Mouse (Mus musculus) activated CD4-positive, CD25-positive, alpha-beta regulatory T cell, adult 4 months (primary cell): Measurements from ENCODE around the gene Plin4. TPM values are rescaled to one million over a fixed set of nuclear protein-coding genes. Genes with fewer than 3 reads are reported as not detected.
"Not testable (repeated sequence)": the region's sequence is repeated elsewhere in the genome, so short reads cannot be mapped to it uniquely, and the experiment has no call there.

Source experiments
- ATAC-seq: one replicate; pipeline ENCODE4 v1.8.0; 2017
- polyA plus RNA-seq, 2 experiments: library from polyadenylated mRNA; unstranded; fragments of 100-300 nt; shearing (Covaris generic); gene quantifications; one replicate each; pipeline ENCODE4 v1.2.1; 2017

The Plin4 gene
- polyA plus RNA-seq, 2 experiments from 2014 or later: 0.15 TPM; not detected in 1

DNA sequence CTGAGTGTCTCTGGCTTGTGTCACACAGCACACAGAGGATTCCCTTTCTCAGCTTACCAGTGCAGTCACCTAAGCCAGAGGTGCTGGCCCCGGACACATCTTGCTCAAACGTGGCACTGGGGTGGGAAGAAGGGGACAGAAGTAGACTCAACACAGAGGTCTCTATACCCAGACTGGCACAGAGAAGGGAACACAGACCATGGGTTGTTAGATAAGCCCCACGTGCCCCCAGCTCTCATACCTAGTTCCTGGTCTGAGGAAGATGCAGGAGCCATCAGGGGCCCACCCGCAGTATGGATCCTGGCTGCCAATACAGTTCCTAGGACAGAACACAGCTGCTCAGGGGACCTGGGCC, 15.7 kb upstream of the Plin4 start:
- no peak for ATAC-seq

DNA sequence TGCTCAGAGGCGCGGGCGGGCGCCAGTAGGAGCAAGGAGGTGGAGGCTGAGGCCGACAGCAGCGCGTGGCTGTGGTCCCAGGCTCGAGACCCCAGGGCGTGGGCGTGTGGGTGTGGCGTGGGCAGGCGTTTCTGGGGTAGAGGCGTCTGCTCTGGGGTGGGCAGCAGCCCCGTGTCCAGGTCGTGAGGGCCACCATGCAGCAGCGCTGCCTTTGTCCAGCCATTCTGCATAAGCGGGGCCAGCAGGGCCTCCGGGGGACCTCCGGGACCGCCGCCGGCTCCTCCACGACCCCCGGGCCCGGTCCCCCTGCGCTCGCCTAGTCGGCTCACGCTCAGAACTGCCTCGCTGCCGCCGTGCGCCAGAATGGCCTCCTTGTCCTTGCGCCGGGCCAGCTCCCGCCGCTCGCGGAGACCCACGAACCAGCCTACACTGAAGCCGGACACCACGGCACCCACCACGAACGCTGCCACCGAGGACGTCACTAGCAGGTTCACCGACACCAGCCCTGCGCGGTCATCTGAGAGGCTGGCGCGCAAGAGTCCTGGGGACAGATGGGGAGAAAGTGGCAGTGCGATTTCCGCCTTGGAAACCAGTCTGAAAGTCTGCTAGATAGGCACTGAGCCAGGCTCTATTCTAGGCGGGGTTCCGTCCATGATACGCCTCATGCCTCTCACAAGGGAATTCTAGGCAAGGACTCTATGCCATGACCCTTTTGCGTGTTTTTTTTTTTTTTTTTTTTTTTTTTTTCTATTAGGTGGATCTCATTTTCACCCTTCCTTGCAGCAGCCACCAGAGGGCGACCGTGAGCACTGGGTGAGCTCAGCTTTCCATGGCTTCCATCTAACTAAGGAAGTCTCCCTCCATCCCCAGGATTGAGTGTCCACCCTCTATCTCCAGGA, 15.0 kb upstream of the Plin4 start:
- ATAC-seq: no peak

DNA sequence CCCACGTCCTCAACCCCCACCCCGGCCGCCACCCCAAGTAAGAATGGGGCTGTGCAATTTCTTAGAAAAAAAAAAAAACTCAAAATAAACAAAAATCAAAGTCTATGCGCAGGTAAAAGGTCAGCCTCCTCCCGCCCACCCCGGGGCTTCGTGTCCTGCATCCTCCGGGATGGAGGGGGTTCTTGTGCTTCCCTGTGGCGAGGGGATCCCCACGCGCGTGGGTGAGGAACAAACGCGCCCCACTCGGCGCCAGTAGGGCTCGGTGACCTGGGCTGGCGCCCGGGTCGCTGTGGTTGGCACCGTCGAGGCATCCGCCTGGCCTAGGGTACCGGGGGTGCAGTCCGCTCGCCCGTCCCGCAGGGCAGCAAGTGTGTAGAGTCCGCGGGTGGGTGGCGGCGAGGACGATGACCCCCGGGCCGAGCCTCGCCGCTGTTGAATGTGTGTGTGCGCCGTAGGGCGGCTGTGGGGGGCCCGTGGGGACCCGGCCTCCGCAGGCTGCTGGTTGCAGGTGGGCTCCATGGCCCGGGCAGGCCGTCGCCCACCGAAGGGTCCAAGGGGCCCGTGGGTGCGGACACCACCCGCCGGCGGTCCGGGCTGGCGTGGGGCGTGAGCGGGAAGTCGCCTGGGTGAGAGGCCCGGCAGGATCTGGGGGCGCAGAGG, 14.2 kb upstream of the Plin4 start:
- ATAC-seq: no peak

DNA sequence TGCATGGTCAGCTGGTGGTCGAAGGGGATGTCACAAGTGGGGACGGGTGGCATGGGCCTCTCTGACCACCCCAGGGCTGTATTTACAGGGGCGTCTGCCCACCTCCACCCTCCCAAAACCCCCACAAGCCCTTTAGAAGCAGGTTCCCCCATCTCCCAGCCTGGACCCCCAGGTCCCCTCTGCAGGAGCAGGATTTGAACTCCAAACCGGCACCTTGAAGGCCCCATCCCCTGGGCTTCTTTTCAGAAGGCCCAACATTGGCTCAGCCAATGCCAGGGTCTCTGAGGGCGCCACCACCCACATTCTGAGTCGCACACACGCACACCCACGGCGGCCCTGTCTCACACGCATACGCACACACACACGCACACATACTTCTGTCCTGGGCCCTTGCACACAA, 13.6 kb upstream of the Plin4 start:
- no peak for ATAC-seq

DNA sequence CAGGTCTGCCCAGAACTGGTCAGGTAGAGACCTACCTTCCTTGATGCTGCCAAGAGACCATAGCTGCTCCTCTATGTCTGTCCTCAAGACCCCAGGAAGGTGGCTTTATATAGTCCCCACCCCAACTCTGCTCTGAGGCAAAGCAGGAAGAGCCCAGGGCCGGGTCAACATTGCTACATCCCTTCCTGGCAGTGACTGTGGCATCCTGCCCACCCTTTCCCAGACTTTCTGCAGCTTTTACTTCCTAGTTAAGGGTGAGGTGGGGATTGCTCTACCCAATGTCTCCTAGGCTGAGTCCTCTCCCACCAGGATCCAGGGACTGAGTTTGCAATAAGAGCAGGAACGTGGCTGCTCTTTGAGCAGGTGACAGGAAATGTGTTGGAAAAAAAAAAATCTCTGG, 12.2 kb upstream of the Plin4 start, which contains the start of gene Lrg1:
Gene Lrg1 (minus strand): TSS at position 176 of the 400 bp plus-strand sequence.
- no peak for ATAC-seq

DNA sequence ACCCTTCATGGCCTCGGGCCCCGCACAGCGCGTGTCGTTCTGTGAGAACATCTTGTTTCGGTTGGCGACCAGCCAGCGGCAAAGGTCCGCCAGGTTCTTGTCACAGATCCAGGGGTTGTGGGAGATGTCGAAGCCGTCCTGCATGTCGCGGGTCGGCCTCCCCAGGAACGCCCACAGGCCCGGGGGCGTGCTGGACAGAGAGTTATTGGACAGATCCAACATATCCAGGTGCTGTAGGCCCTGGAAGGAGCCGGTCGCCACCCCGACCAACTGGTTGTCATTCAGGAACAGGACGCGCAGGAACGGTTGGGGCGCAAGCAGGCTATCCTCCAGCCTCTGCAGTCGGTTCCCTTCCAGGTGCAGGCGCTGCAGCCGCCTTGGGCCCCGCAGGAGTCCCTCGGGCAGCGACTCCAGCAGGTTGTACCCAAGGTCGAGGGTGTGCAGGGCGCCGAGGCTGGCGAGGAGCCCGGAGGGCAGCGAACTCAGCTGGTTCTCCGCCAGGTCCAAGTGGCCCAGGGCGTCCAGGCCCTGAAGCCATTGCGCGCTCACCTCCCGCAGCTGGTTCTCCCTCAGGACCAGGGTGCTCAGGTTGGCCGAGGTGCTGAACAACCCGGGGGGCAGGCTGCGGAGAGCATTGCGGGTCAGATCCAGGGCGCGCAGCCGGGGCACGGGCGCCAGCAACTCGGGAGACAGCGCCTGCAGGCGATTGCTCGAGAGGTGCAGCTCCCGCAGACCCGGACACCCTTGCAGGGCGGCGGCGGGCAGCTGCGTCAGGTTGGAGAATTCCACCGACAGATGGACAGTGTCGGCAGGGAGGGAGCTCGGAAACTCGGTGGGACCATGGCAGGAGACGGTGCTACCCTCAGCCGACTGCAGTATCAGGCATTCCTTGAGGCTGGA, 10.6 kb upstream of the Plin4 start:
- ATAC-seq: no peak

DNA sequence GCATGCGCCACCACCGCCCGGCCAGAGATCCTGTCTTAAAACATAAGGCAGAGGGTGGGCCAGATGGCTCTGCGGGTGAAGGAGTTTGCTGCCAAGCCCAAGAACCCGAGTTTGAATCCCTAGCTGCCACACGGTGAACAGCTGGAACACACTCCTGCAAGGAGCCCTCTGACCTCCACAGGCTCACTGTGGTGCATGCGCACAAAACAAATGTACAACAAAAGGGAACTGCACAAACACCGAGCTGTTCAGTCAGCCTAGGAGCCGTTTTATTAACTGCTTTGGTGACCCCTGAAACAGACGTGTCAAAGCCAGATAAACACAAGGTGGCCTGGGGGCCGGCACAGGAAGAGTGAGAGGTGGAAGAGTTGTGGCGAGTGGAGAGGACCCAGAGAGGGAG, 9.8 kb upstream of the Plin4 start:
- ATAC-seq: no peak

DNA sequence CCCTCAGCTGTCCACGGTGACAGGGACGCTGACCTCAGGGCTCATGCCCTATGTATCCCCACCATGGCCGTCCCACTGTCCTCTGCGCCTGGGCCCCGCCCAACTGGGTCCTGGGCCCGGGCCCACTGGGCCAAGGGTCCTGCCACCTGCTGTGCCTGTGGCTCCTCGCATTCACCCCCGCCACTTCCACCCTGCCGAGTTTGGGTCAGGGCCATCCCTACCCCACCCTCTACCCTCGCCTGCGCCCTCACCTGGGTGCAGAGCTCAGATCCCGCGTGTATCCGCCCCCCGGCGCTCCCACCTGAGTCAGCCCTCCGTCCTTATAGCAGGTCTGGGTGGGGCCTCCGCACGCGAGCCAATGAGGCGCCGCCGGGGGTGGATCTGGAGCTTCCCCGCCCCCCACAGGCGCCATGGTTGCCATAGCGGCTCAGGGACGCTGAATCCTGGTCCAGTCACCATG, 7.7 kb upstream of the Plin4 start, which contains the start of gene Plin5:
Gene Plin5 (minus strand): TSS at position 346 of the 460 bp plus-strand sequence.
- no peak for ATAC-seq

DNA sequence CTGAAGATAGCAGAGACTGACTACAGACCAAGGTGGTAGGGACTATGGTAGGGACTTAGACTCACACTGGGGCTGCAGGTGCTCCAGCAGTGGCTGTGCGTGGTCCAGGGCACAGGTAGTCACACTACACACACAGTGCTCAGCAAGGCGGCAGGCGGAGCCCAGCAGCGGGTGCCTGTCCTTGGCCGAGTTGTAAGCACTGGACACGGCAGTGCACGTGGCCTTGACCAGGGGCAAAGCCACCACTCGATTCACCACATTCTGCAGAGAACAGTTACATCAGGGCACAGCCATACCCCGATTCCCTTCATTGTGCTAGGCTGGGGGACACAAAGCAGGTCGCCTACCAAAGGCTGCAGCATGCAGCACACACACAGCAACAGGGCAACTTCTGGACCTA, 6.6 kb upstream of the Plin4 start:
- no peak for ATAC-seq

DNA sequence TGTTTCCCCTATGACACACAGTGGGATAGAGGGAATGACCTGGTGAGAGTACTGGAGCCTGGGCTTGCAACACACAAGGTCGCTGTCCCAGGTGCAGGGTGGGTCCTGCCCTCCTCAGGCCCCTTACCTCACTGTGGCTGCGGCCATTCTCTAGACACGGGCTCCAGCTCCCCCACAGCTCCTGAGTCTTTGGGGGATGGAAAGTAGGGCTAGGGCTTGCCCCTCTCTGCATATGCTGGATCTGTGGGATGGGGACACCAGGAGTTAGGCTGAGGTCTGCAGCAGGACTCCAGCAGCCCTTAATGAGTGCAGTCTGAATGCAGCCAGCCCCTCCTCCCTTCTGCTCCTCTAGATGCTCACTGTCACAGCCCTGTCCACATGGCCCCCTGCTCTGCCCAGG, 3.1 kb upstream of the Plin4 start:
- no peak for ATAC-seq

DNA sequence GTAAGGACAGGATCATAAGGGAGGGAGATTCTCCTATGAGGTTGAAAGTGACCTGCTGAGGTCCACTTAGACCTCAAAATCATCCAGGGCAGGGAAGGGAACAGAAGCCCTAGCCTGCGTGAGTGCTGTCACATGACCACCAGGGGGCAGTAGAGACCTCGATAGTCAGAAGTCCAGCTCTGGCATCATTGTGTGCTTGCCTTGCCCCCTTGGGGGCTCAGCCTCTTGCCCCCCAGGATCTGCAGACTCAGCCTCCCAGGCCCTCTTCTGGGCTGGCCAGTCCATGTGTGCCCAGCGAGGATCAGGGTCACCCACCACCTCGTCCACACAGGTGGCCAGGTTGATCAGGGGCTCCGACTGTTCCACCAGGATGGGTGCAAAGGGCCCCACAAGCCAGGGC, 2.3 kb upstream of the Plin4 start:
- ATAC-seq: no peak

DNA sequence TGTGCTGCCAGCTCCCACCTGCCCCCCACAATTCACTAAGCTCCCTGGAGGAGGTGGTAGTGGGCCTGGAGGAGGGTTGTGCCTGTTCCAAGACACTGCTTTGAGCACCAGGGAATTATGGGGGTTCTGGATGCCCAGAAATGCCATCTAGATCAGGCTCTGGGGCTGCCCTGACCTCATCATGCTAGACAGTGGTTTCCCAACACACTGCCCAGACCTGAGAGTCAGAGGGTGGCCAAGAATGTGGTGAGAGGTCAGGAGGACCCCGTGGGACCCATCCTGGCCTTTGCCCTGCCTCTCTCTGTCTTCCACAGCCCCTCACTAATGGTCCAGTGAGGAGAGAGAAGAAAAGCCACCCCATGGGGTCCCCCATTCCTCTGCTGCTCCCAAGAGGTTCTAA, 1.4 kb upstream of the Plin4 start:
- no peak for ATAC-seq

DNA sequence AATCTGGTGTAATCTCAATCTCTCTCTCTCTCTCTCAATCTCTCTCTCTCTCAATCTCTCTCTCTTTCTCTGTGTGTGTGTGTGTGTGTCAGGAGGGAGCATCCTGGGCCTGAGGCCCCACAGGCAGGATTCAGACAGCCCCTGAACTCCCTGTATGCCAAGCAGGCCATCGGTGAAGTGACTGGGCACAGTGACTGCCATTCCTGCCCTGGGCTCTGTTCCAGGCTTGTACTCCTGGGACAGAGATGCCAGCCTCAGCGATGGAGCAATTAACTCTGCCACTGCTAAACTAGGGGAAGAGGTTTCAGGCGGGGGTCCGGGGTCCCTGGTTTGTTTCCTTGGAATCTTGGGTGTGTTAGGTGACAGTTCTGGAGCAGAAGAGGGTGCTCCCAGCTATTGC, 968 bp upstream of the Plin4 start:
- ATAC-seq: no peak

DNA sequence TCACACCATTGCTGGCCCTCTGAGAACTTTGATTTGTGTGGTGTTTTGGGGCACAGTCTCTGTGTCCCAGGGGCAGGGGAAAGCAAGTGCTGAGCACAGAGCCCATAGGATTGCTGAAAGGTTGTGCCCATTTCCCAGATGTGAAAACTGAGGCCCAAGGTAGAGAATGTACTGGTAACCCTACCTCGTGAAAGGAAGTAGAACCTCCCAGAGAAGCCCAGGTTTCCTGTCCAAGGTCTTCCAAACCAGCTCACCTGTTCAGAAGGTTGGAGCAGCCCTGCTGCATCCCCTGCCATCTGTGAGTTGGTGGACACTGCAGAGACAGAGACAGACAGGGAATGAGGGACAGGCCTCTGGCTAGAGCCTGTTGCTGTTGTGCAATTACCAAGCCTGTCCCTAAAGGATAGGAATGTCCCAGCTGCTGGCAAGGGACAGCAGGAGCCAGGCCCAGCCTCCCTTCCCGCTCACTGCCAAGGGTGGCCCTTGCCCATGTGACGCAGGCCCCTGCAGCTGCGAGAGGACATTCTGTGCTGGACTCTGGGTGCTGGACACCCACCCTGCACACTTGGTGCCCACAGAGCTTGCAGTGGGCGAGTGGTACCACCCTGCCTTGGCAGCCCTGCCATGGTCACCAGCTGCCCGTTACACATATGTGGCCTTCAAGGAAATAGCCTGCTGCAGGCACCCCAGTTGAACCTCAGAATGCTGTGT, 1.1 kb downstream of the Plin4 start:
- ATAC-seq: no peak

DNA sequence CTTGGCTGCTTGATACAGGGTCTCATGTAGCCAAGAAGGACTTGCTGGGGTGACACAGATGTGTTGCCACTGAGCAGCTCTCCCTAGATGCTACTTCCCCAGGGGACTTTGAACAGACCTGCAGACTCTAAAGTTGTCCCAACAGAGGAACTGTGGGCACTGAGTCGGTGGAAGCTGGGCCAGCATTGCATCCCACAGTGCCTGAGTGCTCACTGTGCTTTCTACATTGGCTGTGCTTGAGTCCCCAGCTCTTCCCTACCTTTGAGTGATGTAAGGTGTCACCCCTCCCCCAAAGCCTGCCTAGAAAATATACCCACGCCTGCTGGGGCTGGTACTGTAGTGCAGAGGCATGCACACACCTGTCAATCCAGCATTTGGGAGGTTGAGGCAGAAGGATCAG, 1.9 kb downstream of the Plin4 start:
- ATAC-seq: no peak

DNA sequence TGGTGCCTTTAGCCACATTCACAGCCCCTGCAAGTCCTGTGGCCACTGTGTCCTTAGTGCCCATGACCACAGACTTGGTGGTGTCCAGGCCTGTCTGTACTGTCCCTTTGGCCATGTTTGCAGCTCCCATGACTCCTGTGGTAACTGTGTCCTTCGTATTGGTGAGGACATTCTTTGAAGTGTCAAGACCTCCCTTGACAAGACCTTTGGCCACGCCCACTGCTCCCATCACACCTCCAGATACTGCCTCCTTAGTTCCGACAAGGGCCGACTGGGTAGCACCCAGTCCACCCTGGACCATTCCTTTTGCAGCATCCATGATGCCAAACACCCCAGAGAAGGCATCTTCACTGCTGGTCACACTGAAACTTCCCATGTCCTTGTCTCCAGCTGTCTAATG, 2.6 kb downstream of the Plin4 start:
- ATAC-seq: no peak

DNA sequence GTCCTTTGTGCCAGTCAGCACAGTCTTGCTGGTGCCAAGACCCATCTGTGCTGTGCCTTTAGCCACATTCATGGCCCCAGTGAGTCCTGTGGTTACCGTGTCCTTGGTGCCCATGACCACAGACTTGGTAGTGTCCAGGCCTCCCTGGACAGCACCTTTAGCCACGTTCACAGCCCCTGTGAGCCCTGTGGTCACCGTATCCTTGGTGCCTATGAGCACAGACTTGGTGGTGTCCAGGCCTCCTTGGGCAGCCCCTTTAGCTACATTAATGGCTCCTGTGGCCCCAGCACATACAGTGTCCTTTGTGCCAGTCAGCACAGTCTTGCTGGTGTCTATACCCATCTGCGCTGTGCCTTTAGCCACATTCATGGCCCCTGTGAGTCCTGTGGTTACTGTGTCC, 3.2 kb downstream of the Plin4 start:
- not testable (repeated sequence) for ATAC-seq

DNA sequence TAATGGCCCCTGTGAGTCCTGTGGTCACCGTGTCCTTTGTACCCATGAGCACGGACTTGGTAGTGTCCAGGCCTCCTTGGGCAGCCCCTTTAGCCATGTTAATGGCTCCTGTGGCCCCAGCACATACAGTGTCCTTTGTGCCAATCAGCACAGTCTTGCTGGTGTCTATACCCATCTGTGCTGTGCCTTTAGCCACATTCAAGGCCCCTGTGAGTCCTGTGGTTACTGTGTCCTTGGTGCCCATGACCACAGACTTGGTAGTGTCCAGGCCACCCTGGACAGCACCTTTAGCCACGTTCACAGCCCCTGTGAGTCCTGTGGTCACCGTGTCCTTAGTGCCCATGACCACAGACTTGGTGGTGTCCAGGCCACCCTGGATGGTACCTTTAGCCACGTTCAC, 4.8 kb downstream of the Plin4 start:
- ATAC-seq: not testable (repeated sequence)

DNA sequence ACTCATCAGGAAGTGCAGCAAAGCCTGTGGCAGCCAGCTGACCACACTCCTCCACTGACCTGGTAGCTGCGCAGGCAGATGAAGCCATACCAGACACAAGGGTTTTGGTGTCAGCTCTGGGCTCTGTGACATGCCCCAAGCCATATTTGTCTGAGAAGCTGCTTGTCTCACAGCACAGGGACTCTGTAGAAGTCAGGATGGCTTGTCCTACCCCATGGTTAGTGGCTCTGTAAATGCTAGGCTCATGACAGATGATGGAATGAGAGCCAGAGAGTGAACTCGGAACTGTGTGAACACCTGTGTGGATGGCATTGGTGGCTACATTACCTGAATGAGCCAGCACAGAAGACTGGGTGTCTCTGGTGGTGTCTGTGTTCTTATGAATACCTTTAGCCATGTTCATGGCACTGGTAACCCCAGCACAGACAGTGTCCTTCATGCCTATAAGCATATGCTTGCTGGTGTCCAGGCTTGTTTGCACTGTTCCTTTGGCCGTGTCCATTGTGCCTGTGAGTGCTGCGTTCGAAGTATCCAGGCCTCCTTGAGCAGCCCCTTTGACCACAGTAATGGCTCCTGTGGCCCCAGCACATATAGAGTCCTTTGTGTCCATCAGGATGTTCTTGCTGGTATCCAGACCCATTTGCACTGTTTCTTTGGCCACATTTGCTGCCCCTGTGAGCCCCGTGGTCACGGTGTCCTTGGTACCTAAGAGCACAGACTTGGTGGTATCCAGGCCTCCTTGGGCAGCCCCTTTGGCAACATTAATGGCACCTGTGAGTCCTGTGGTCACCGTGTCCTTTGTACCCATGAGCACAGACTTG, 5.9 kb downstream of the Plin4 start:
- ATAC-seq: no peak

DNA sequence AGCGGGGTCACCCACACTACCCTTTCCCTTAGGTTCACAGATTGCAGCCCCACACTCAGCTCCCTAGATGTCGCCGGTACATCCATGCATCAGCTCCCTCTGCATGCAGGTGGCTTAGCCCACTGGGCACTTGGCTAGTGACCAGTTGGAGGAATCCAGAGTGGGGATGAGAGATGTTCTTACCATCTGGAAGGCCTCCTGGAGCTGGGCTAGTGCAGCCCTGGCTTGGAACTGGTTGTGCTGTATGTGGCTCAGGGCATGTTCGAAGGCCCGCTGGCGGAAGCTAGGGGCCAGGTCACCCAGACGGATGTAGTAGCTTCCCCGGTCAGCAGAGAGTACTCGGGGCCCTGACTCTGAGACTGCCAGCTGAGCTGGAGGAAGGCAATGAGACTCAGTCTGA, 6.7 kb downstream of the Plin4 start:
- no peak for ATAC-seq

DNA sequence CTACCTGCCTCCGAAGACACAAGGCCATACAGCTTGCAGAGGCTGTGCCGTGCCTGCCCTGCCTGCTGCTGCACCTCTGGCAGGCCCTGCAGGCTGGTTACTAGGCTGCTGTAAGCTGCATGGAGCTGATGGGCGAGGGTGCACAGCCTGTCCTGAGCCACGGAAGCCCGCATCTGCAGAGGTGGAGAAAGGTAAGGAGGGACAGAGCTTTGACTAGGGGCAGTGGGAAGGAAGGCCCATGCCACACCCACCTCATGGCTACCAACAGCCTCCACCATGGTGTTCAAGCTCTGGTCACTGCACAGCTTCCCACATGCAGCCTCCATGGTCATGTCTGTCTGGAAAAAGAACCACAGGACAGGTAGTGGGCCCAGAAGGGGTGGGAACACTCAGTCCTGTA, 7.4 kb downstream of the Plin4 start:
- no peak for ATAC-seq
